Mouse (Mus musculus): ENCODE data around the gene Hnf4a. TPM values are rescaled to one million over a fixed set of nuclear protein-coding genes. Genes with fewer than 3 reads are reported as not detected.

Gene Hnf4a
- polyA plus RNA-seq, 1 experiment from 2014 or later: not detected

DNA sequence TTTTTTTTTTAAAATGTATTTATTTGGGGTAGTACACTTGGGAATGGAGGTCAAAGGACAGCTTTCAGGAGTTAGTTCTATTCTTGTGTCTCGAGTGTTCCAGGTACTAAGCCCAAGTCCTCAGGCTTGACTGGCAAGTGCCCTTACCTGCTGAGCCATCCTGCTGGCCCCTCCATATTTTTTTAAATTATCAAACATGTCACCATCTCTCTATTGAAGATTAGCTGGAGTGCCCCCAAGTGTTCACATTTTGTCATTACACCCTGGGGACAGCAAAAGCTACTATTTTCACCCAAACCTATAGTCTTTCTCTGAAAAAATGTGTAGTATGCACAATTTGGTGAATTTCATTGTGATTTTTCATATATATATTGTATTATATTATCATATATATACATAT lies 85.5 kb downstream of the Hnf4a start:
- Histone ChIP-seq H3K36me3 (no peaks in the 10 kb centered on the region), H3K9me3 (replicated peaks) (no peaks in the 10 kb centered on the region), H3K4me1 (peaks cover 10% of the 10 kb centered on the region; the same call in 1 of the 2 replicates), H3K27ac (no peak overlapping the region), H3K27me3 (ENCODE audit: low read depth, poor library complexity, severe bottlenecking) (no peaks in the 10 kb centered on the region), H3K4me3 (no peak overlapping the region)
- DNase-seq (ENCODE audit: low spot score): no peak
- WGBS: 74% methylated on average over 1 of the region's 1 CpGs

DNA sequence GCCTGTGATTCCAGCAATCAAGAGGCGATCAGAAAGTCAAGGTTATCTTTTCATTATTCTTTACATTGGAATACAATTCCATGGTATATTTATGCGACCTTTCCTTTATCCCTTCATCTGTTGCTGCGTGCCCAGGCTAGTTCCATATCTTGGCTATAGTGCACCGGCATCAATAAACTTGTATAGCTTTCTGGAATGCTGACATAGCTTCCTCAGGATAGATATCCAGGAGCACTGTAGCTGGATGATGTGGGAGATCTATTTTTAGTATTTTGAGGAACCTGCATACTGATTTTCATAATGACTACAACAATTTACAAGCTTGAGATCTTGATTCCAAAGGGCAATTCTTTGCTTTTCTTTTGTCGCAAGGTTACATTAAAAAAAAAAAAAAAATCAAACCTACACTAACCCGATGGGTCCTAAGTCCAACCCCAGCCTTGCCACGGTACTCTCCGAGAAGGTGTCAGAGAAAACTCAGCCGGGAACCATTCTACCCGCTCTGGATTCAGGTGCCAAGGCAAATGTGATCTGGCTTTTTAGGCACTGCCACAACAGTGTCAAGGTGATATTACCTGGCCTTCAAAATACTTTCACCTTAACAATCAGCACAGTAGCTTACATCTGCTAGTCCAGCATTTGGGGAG lies 87.2 kb downstream of the Hnf4a start:
- Histone ChIP-seq H3K36me3 (no peaks in the 10 kb centered on the region), H3K4me1 (peaks cover 10% of the 10 kb centered on the region; the same call in 1 of the 2 replicates), H3K4me3 (no peak overlapping the region), H3K27me3 (ENCODE audit: low read depth, poor library complexity, severe bottlenecking) (no peaks in the 10 kb centered on the region), H3K9me3 (replicated peaks) (no peaks in the 10 kb centered on the region), H3K27ac (no peak overlapping the region)
- 95% methylated on average over 10 of the region's 10 CpGs for WGBS
- no peak for DNase-seq (ENCODE audit: low spot score)

DNA sequence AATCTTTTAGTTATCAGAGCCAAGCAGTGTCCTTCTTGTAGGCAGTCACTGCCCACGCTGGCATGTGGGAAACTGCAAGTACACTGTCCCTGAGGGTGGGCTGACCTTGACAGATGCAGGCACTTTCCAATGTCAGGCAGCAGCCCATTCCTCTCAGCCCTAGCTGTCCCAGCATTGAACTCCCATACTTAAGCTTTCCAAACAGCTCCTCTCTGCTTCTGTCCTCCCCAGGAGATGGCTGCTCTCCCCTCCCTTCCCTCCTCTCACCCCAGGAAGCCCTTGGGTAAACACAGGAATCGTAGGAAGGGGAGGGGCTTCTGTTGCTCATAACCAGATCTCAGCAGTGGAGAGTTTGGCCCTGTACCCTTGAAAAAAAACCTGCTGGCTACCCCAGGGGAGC lies 88.5 kb downstream of the Hnf4a start:
- H3K36me3 ChIP-seq: no peaks in the 10 kb centered on the region
- DNase-seq (ENCODE audit: low spot score): no peak
- H3K4me3 ChIP-seq: no peak overlapping the region
- H3K27me3 ChIP-seq (ENCODE audit: low read depth, poor library complexity, severe bottlenecking): no peaks in the 10 kb centered on the region
- no peak overlapping the region for H3K27ac ChIP-seq
- peaks cover 9% of the 10 kb centered on the region; the same call in 1 of the 2 replicates for H3K4me1 ChIP-seq
- 19% methylated on average over 2 of the region's 2 CpGs for WGBS
- no peaks in the 10 kb centered on the region for H3K9me3 ChIP-seq (replicated peaks)

DNA sequence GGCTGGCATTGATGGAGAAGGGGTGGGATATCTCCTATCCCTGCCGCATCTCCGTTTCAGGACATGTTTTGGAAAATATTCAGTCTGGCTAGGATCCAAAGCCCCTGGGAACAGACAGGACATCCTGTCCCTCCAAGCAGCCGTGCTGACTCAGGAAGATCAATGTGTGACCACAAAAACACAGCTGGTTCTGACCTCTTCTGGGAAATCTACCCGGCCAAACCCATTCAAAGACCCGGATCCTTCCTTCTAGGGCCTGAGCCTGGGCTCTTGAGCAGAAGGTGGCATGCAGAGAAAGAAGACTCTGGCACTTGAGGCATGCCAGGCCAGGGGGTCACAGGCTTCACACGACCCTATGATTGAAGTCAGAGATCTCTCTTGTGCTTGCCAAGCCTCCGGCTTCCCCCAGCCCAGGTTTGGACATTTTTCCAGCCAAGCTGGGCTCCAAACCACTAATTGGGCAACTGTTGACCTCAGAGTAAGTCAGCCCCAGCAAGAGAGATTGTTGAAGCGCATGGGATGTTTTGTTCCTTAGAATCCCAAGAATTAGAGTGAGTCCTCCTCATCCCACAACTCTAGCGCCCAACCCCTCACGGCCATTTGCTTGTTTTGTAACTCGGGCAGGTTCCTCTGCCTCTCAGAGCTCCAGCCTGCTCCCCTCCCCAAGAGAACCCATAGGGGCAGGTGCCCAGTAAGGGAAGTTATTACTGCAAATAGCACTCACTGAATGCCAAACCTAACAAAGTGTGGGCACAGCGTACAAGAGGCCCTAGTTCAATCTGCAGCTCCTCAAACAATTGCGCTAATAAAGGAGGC lies 89.7 kb downstream of the Hnf4a start:
- H3K4me3 ChIP-seq: no peak overlapping the region

DNA sequence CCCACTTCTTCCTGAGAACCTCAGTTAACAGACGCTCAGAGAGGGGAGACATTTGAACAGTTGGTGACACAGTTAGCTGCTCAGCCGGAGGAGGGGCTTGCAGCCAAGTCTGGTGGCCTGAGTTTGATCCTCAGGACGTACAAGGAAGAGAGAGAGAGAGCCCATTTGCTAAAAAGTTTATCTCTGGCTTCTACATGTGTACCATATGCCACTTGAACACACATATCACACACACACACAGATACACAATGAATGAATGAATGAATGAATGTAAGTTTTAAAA lies 90.2 kb downstream of the Hnf4a start:
- Histone ChIP-seq H3K9me3 (replicated peaks) (no peaks in the 10 kb centered on the region), H3K4me1 (peaks cover 3% of the 10 kb centered on the region; the same call in 1 of the 2 replicates), H3K27ac (no peak overlapping the region), H3K4me3 (no peak overlapping the region), H3K36me3 (no peaks in the 10 kb centered on the region), H3K27me3 (ENCODE audit: low read depth, poor library complexity, severe bottlenecking) (no peaks in the 10 kb centered on the region)
- DNase-seq (ENCODE audit: low spot score): no peak
- WGBS: 67% methylated on average over 3 of the region's 3 CpGs

More for the DNA sequence above, 89.7 kb downstream of the Hnf4a start:
- WGBS: 82% methylated on average over 13 of the region's 13 CpGs
- Histone ChIP-seq H3K4me1 (no peaks in the 10 kb centered on the region), H3K27me3 (ENCODE audit: low read depth, poor library complexity, severe bottlenecking) (no peaks in the 10 kb centered on the region), H3K36me3 (no peaks in the 10 kb centered on the region), H3K27ac (no peak overlapping the region), H3K9me3 (replicated peaks) (no peaks in the 10 kb centered on the region)
- no peak for DNase-seq (ENCODE audit: low spot score)

DNA sequence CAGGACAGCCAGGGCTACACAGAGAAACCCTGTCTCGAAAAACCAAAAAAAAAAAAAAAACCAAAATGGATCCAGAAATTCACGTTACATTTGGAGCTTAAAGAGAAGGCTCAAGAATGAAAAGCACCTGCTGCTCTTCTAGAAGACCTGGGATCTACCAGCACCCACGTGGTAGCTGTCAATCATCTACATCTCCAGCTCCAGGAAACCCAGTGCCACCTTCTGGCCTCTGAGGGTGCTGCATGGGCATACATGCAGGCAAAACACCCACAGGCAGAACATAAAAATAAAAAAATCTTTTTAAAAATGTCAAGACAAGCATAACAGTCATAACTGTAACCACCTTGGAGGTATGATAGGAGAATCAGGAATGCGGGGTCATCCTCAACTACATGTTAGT lies 91.1 kb downstream of the Hnf4a start:
- no peak for DNase-seq (ENCODE audit: low spot score)
- no peaks in the 10 kb centered on the region for H3K27me3 ChIP-seq (ENCODE audit: low read depth, poor library complexity, severe bottlenecking)
- WGBS: 55% methylated on average over 4 of the region's 4 CpGs
- H3K9me3 ChIP-seq (replicated peaks): no peaks in the 10 kb centered on the region
- no peak overlapping the region for H3K4me3 ChIP-seq
- no peaks in the 10 kb centered on the region for H3K36me3 ChIP-seq
- peaks cover 7% of the 10 kb centered on the region for H3K4me1 ChIP-seq
- no peak overlapping the region for H3K27ac ChIP-seq

DNA sequence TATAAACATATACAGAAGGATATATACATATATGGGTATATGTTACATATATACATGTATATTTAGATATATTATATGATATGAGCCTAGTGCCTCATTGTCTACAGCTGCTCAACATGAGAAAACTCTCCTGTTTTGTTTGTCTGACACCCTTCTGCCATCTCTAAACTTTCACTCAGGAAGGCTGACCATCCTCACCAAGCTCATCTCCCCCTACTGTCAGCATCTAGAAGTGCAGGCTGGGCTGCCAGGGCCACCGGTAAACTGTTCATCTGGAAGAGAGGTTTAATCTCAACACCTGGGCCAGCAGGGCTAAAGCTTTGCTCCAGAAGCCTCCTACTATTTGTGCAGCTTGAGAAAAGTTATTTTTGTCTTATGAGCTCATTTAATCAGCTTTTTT lies 92.6 kb downstream of the Hnf4a start:
- DNase-seq (ENCODE audit: low spot score): peak; percentile 72
- Histone ChIP-seq H3K27me3 (ENCODE audit: low read depth, poor library complexity, severe bottlenecking) (no peaks in the 10 kb centered on the region), H3K9me3 (replicated peaks) (no peaks in the 10 kb centered on the region), H3K36me3 (no peaks in the 10 kb centered on the region), H3K4me3 (no peak overlapping the region), H3K4me1 (peaks cover 14% of the 10 kb centered on the region), H3K27ac (no peak overlapping the region)
- 6% methylated on average over 1 of the region's 1 CpGs for WGBS

DNA sequence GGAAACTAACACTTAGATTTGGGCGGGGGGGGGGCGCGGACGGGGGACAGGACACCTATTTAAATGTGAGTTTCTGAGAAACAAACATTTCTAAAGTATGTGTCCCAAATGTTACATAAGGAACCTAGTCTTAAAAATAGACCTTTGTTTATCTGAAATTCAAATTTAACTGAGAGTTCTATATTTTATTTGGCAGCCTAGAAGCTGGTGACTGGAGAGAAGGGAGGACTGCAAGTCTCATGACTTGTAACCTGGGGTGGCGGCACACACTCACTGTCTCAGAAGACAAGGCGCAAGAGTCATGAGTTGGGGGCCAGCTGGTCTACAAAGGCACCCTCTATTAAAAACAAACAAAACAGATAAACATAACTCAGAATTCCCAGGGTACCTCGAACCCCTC lies 94.5 kb downstream of the Hnf4a start:
- 93% methylated on average over 7 of the region's 7 CpGs for WGBS
- no peaks in the 10 kb centered on the region for H3K36me3 ChIP-seq

DNA sequence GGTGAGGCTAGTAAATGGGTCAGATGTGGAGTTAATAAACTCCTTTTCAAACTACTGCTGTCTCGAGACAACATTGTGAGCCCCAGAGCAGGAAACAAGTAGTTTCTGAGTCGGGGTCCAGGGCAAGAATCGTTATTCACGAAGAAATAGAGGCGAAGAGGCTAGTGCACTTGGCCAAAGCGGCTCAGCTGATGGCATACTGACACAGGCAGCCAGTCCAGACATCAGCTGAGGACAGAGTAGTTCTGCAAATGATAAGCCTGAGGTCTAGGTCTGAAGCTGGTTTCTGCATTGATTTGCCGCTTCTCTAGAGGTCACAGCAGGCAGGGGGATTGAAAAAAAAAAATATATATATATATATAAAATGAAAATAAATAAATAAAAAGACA lies 95.1 kb downstream of the Hnf4a start:
- Histone ChIP-seq H3K36me3 (no peaks in the 10 kb centered on the region), H3K27me3 (ENCODE audit: low read depth, poor library complexity, severe bottlenecking) (no peaks in the 10 kb centered on the region), H3K9me3 (replicated peaks) (no peaks in the 10 kb centered on the region), H3K4me1 (peaks cover 14% of the 10 kb centered on the region), H3K27ac (no peak overlapping the region), H3K4me3 (peak overlapping the region; percentile 88; the same call in 1 of the 2 replicates)
- WGBS: 74% methylated on average over 7 of the region's 7 CpGs
- no peak for DNase-seq (ENCODE audit: low spot score)

More for the DNA sequence above, 94.5 kb downstream of the Hnf4a start:
- peaks cover 14% of the 10 kb centered on the region for H3K4me1 ChIP-seq
- DNase-seq (ENCODE audit: low spot score): no peak
- no peak overlapping the region for H3K4me3 ChIP-seq
- H3K27me3 ChIP-seq (ENCODE audit: low read depth, poor library complexity, severe bottlenecking): no peaks in the 10 kb centered on the region
- H3K27ac ChIP-seq: no peak overlapping the region
- H3K9me3 ChIP-seq (replicated peaks): no peaks in the 10 kb centered on the region

DNA sequence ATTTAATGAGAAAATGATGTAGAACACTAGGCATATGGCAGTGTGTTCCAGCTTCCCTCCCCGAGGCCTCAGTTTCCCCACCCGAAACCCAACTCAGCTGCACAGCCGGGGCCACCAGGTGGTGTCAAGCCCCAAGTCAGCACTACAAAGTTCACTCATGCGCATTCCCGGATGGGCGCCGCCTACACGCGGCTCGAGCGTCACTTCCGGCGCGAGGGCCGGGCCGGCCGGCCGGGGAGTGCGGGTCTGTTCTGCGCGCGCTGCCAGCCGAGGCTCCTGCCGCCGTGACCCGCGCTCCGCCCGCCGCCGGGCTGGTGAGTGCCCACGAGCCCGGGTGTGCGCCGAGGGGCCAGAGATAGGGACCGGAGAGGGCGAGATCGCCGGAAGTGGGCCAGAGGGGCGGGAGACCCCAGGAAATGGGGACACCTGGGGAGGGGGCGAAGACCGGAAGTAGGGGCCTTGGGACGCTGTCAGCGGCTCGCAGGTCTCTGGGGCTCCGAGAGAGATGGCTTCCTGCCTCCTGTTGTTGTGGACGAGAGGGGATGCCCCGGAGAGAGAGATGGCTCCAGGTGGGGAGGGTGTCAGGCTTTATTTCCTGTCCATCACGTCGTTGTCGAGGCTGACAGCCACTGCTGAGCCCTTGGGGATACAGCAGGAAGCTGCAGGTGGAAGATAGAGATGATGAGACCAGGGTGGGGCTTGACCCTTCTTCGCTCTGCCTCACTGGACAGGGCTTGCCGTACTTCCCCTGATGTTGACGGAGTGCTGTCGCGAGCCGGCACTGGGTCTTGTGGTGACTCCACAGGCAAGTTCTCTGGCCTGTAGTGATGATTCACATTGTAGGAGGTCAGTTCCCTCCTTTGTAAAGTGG lies 95.7 kb downstream of the Hnf4a start, which contains the start of gene Ttpal:
Gene Ttpal (plus strand): TSS at position 214 of the 871 bp plus-strand sequence.
- DNase-seq (ENCODE audit: low spot score): peak; percentile 93
- Histone ChIP-seq H3K27ac (peak within 1 kb of the TSS; percentile 97), H3K36me3 (no peaks in the 10 kb centered on the region; the same call in 1 of the 2 replicates), H3K4me3 (peak within 1 kb of the TSS; percentile 88), H3K9me3 (replicated peaks) (no peaks in the 10 kb centered on the region), H3K4me1 (peaks cover 14% of the 10 kb centered on the region), H3K27me3 (ENCODE audit: low read depth, poor library complexity, severe bottlenecking) (no peaks in the 10 kb centered on the region)
- 2% methylated on average over 57 of the region's 57 CpGs for WGBS

DNA sequence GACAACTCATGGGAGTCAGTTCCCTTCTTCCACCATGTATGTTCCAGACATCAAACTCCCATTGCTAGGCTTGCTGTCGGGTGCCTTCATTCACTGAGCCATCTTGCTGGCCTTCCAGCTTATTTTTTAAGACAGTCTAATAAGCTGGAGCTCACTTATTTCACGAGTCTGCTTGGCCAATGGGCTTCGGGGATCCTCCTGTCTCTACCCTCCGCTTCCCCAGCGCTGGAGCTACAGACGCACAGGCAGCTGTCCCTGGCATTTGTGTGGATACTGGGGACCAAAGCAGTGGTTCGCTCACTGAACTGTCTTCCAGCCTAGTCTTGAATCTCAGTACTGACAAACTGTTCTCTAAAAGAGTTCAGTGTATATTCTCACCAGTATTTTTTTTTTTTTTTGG lies 99.6 kb downstream of the Hnf4a start:
- Histone ChIP-seq H3K4me3 (no peak overlapping the region), H3K36me3 (peaks cover 23% of the 10 kb centered on the region), H3K9me3 (replicated peaks) (no peaks in the 10 kb centered on the region), H3K27me3 (ENCODE audit: low read depth, poor library complexity, severe bottlenecking) (no peaks in the 10 kb centered on the region), H3K27ac (no peak overlapping the region), H3K4me1 (peaks cover 14% of the 10 kb centered on the region)
- 83% methylated on average over 7 of the region's 7 CpGs for whole genome bisulfite sequencing
- no peak for DNase-seq (ENCODE audit: low spot score)

DNA sequence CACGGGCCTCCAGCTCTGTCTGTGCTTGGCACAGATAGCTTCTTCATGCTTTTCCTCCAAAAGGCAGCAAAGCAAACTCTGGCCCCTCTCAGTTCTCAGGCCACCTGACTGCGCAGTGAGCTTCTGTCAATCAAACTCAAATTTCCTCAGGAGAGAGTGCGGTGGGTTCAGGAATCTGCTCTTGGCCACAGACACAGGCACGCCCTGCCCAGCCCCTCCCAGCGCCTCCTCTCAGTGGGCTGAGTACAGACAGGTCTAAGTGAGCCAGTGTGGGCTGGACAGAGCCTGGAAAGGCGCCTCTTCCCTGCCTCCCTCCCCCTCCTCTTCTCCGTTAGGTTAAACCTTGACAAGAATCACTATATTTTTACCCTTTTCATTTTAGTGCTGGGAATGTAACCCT lies 101.4 kb downstream of the Hnf4a start:
- DNase-seq (ENCODE audit: low spot score): no peak
- 92% methylated on average over 7 of the region's 7 CpGs for WGBS
- Histone ChIP-seq H3K27me3 (ENCODE audit: low read depth, poor library complexity, severe bottlenecking) (no peaks in the 10 kb centered on the region), H3K4me3 (no peak overlapping the region), H3K9me3 (replicated peaks) (no peaks in the 10 kb centered on the region), H3K27ac (no peak overlapping the region), H3K36me3 (peaks cover 42% of the 10 kb centered on the region), H3K4me1 (peaks cover 4% of the 10 kb centered on the region)

All from limb, embryonic 10.5 days (tissue).